Mouse (Mus musculus) cortical plate, adult 2 months (tissue): ENCODE measurements around the gene Sec24b.

Experiments used
- CTCF ChIP-seq: fragments of 200-500 bp; IDR thresholded peaks from 2 replicates; pipeline ENCODE4 v1.5.1; 2011; ENCODE audit warnings: mild to moderate bottlenecking, control low read depth, low read length; ENCODE audit not compliant: insufficient read depth; ENCODE audit errors: extremely low read depth
- POLR2A ChIP-seq: fragments of 200-500 bp; IDR thresholded peaks from 2 replicates; pipeline ENCODE4 v1.6.1; 2011; ENCODE audit warnings: mild to moderate bottlenecking, low read length, control low read depth; ENCODE audit not compliant: insufficient read depth; ENCODE audit errors: extremely low read depth

GRCm38 (mm10) chr3:129936561-129936960, 124.8 kb downstream of the Sec24b start:
- TF ChIP-seq CTCF: no peak
- TF ChIP-seq POLR2A: no peak
